Mouse (Mus musculus): Measurements from ENCODE around the gene Pik3r1.

Pik3r1 gene

DNA sequence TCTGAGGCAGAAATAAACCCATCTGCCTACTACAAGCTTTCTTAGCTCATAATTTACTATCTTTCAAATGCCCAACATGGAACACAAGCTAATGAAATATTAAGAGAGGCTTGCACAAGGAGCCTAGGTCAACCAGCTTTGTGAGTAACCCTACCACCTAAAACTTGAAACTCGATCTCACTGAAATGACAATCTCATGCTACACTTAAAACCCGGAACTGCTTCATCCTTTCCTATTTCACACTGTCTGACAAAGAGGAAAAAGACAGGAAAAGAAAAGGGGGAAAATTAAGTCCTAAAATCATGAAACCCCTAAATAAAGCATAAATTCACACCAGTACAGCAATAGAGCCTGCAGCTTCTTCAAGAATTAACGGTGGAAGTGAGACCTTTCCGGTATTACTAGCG lies 1.4 kb downstream of the Pik3r1 start:
- DNase-seq (ENCODE audit: low spot score), result no peak

DNA sequence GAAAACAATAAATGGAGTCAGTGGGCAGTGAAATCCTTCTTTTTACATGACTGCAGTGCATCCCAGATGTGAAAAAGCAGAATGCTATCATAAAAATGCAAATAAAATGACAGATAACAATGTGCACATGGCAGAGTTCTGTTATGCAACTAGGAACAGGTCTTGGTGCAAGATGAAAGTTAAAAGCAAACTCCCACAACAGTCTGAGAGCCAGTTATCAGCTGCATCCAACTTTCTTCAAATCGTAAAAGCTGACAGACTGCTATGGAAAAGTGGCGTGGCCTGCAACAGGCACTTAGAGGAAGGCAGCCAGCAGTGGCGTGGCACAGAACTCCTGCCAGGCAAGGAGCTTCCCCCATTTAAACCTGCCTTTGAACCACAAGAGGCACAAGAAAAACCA lies 2.0 kb downstream of the Pik3r1 start:
- no peak for DNase-seq (ENCODE audit: low spot score)

DNA sequence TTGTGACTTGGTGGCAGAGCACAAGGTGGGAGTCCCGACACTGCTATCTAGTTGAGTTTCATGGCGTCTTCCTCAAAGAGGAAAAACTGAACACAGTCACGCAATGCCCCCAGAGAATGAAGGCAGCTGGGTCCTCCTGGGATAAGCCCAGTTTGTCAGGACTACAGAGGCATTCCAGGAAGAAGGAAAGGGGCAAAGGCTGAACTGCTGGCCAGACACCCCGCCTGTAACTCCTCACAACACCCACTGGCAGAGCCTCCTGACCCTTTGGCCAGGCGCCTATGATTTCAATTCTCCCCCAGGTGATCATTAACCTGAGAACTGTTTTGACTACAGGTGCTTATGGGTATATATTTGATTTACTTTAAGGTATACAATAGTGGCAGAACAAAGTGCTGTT lies 3.9 kb downstream of the Pik3r1 start:
- DNase-seq (ENCODE audit: low spot score), result no peak

DNA sequence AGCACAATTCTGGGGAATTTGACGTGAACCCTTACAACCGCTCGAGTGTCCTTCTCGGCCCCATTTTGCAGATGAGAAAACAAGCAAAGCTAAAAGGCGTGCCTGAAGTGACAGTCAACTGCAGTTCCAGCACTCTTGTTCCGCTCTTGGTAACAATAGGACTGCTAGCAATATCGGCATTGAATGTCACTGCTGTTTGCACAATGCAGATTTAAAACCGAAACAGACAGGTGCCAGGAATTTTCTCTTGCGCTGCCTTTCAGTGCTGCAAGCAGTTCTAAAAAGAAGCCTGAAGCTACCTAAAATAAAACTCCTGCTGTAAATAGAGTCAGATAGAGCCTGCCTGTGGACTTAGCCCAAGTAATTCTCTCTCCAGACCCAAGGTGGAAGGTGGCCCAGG lies 4.3 kb downstream of the Pik3r1 start:
- no peak for DNase-seq (ENCODE audit: low spot score)

DNA sequence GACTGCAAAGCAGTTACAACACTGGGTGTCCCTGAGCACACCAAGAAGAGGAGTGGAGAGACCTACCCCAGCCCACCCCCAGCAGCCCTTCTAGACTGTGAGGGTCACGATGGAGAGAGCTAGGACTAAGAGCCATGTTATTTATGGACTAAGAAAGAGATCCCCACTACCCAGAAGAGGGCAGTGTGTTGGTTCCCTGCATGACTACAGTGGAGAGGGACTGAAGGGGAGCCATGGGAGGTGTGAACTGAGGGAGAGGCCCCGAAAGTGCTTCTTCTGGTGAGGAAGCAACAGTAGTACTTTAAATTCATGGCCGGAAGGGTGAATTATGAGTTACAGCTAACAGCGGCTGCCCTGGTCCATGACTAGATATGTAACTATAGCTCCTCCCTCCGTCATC lies 4.9 kb downstream of the Pik3r1 start:
- DNase-seq (ENCODE audit: low spot score), result no peak

DNA sequence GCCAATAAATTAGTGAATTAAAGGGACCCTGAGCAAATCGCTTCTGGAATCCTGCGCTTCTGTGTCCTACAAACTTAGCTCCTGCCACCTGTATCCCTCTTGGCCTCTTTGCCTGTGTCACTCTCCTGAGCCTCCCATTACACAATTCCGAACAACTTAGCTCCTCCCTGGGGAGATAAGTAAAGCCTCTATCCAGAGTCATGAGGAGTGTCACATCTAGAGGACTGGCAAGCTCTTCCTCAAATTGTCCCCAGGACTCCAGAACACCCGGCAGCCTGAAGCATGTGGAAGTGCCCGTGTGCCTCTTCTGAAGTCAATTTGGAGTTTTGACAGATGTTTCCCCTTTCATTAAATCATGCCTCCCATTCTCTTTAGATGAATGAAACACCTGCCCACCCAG lies 6.4 kb downstream of the Pik3r1 start:
- no peak for DNase-seq (ENCODE audit: low spot score)

DNA sequence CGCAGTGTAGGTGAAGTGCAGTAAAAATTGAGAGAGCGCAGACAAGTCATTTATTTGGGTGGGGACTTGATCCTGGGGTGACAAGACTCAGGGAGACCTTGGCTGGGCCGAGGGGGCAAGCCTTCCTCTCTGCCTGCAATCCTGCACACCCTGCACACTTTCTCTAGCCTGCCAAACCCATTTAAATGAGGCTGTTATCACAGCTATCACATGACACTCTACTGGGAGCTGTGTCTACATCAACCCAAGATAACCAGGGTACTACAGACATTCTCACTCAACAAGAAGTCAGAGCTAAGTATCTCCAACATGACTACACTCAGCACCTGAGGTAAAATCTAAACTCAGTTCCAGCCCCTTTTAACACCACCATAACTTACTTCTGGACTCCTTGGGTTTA lies 7.1 kb downstream of the Pik3r1 start:
- DNase-seq (ENCODE audit: low spot score), result no peak

DNA sequence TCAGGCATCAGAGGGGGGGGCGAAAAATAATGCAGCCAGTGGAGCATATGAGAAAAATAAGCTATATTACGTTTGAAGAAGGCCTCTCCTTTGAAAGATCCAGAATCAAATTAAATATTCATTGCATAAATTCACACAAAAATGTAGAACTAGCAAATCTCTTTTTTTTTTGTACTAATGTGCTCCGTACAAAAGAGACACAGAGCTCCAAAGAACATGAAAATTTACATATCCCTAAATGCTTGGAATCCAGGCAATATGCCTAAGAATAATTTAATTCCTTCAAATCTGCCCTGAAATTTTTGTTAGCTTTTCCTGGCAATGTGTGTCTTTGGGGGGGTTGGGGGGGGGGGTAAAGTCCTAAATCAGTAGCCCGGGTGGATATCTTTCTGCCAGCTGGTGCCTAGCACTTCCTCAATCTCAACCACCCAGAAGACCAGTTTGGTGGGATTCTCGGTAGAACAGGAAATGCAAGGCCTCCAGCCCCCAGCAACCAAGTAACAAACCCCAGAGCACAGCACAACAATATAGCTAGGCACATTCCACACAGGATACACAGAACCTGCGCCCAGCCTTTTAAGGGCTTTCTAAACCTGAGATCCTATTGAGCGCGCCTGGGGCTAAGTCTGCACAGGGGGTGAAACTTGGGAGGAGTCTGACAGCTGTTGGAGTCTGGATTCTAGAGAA lies 7.9 kb downstream of the Pik3r1 start:
- no peak for DNase-seq (ENCODE audit: low spot score)

DNA sequence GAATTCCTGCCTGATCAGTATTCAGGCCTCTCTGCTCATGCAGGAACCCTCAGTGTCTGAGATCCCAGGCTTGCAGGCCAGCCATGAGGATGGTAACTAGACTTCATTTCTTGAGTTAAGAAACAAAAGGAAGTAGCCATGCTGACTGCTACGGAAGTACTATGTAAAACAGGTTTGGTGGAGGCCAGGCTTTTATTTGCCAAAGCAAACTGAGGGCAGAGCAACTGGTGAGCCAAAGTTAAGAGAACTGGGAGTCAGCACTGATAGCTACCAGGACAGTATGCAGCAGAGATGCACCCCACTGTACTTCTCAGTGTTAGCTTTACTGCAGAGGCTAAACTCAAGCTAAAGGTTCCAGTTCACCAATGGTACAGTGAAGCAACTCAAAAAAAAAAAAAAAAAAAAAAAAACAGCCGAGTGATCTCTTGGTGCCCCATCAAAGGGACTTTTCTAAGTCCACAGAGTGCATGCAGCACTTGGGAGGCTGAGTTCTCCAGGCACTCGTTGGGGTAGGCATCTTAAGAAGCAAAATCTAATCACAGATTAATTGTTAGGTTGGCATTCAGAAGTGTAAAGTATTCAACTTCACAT lies 8.6 kb downstream of the Pik3r1 start:
- DNase-seq (ENCODE audit: low spot score), result no peak

DNA sequence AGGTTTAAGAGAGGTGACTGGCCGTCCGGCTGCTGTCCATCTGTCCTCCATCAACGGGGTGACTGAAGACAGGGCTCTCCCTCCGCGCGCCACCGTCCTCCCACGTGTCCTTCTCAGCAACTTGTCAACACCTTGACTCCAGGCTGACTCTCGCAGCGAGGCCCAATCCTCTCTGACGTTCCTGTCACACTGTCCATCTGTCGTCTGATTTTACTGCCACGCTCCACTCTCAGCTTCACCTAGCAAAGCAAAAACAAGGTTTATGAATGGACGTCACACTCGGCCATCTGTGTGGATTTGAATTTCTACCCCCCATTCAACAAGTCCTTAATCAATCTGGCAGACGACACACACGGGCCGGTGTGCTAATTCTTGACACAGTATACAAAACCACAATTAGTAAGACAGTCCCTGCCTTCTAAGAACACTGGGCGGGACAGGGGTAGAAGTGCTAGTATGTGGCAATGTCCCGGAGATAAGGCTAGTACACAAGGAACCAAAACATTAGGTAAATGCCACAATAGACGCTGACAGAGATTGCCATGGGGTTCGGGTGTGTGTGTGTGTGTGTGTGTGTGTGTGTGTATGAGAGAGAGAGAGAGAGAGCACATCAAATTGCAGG lies 10.1 kb downstream of the Pik3r1 start:
- no peak for DNase-seq (ENCODE audit: low spot score)

DNA sequence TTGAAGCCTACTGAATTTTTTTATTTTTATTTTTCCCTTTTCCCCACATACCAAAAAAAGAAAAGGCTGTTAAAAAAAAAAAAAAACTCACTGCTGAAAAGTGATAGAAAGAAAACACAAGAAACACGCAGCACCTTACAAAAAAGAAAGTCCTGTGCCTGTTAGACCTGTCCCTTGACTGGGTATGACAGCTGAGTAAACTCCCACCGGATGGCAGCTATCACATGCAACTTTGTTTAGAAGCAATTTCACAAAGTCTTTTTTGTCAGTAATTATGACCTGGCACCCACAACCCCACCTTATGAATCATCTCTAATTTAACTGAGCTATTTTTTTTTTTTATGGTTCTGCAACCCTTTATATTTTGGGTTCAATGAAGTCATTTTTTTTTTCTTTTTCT lies 12.8 kb downstream of the Pik3r1 start:
- DNase-seq (ENCODE audit: low spot score), result no peak

DNA sequence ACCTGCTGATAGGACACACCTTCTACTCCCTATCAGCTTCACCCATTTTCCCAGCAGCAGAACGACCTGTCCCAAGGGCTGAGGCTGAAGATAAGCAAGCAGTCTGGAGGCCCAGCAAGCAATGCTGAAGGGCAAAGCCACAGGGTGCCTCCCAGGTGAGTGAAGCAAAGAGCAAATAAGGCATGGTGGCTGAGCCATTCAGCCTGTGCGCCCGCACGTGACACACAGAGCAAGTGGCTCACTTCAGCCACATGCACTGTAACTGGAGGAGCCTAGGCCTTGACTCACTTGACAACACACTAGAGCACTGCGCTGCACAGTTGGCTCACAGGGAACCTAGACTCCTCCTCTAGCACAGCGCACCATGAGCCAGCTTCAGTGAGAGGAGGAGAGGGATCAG lies 14.4 kb downstream of the Pik3r1 start:
- DNase-seq (ENCODE audit: low spot score), result no peak

DNA sequence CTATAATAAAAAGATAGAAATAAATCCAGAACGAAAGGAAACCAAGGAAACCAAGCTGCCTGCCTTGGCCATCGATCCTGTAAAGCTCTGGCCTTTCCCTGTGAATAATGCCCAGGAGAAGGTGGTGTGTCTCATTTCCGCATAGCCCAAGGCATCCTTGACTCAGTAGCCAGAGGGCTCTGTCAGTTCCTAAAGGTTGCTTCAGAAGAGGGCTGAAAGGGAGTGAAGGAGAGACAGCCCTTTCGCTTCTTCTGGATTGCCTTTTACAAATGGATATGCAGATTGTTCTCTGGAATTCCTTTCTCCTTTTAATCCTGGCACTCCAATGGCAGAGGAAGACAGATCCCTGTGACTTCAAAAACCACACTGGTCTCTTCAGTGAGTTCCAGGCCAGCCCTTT lies 16.2 kb downstream of the Pik3r1 start:
- DNase-seq (ENCODE audit: low spot score), result no peak

DNA sequence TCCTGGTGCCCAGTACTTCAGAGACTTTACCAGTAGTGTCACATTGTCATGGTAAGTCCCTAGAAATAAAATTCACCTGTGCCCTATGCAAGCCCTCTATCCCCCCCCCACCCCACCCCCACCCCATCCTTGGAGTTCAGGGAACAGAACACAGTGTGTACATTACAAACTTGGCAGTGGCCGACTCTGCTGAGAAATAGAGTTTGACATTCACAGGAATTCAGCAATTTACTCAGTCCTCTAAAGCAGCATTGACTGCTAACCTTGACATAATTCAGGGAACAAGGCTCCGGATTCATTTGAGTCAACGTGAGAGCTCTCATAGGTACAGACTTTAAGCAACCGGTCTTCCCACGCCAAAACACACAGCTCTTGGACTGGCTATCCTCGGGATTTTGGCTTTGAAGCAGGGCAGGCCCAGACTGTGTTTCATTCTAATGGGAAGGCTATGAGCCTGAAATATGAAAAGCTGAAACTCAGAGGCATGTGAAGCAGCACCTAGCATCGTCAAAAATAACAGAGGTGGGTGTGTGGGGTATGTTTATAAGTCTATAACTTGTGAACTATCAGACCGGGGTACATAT lies 21.9 kb downstream of the Pik3r1 start:
- no peak for DNase-seq (ENCODE audit: low spot score)

DNA sequence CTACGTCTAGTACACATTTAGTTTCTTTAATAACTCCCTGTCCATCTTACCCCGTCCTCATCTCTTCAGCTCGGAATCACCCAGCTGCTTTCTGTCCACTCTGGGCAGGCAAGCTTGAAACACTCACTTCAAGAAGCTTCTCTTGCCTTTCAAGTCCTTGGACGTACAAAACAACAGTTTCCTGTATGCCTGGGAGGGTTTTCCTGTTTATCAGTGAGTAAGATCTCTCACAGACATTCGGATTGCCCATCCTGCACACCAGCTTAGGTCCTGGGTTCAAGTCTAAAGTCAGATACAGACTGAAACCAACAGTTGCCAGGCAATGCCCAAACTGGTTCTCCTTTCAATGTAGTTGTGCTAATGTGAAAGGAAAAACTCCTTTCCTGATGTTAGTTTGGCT lies 23.1 kb downstream of the Pik3r1 start:
- no peak for DNase-seq (ENCODE audit: low spot score)

DNA sequence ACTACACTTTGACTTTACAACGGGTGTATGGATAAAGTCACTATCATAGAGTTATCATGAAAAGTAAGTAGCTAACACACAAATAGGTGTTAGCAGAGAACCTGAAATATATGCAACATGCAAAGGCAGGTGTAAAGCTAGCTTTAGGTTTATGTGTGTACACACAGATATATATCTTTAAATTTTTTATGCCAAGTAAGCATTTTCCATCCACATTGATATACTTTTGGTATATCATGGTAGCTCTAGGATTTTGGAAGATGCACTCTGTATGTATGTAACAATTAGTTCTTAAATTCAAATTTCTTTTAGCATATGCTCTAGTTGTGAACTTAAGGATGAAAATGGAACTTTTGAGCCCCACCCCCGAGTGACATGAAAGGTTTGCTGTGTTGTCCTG lies 24.0 kb downstream of the Pik3r1 start:
- DNase-seq (ENCODE audit: low spot score), result no peak

DNA sequence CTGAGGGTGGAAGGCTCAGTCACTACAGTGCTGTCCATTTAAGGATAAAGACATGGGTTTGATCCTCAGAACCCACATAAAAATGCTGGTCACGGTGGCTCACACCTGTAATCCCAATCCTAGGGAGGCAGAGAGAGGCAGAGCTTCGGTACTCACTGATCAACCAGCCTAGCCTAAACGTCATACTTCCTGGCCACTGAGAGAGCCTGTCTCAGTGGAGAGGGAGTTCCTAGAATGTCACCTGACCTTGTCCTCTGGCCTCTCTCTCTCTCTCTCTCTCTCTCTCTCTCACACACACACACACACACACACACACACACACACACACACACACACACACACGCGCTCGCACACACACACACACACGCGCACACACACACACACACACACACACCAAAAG lies 24.8 kb downstream of the Pik3r1 start:
- DNase-seq (ENCODE audit: low spot score), result no peak

DNA sequence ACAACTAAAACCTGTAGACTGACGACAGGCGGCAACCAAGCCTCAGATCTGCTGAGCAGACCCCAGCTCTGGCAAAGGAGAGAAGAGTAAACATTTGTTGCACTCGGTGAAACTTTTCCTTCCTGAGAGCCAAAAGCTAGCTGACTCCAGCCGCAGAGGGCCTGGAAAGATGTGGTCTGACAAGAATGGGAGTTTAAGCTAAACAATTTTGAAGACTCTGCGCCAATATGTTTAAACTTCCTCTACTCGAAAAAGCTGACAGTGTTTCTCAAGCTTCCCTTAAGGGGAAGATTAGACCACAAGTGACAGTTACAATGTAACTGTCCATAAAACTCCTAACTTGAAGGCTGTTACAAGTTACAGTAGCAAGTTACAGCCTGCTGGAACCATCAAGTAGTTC lies 25.4 kb downstream of the Pik3r1 start:
- no peak for DNase-seq (ENCODE audit: low spot score)

DNA sequence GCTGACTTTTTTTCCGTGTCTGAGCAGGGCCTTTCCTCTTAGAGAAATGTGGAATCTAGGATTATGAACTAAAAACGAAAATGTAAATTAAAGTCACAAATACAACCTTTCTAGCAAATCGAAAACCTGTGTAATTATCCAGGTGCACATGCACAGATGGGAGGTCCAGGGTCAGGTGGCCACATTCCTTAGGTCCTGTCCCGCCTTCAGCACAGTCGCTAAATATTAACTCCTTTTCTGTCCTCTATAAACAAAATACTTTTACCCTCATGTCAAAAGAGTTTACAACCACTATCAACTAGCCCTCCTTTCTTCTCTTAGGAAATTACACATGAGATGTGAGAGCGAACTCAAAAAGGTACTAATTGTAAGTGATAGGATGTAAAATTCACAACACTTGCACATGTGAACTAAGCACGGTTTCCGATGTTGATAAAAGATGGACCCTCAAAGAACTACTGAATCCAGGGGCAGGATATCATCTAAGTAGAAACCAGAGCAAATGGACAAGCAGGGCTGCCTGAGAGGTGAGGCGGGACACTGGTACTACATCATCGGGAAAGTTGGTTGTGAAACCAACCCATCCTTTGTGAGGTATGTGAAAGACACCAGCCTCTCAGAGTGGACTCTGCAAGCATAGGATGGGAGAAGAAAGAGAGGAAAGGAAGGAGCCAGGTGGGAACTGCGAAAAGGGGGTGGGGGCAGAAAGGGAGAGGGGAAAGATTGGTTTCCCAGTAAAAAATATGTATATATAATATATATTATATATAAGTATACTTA lies 26.3 kb downstream of the Pik3r1 start:
- no peak for DNase-seq (ENCODE audit: low spot score)

DNA sequence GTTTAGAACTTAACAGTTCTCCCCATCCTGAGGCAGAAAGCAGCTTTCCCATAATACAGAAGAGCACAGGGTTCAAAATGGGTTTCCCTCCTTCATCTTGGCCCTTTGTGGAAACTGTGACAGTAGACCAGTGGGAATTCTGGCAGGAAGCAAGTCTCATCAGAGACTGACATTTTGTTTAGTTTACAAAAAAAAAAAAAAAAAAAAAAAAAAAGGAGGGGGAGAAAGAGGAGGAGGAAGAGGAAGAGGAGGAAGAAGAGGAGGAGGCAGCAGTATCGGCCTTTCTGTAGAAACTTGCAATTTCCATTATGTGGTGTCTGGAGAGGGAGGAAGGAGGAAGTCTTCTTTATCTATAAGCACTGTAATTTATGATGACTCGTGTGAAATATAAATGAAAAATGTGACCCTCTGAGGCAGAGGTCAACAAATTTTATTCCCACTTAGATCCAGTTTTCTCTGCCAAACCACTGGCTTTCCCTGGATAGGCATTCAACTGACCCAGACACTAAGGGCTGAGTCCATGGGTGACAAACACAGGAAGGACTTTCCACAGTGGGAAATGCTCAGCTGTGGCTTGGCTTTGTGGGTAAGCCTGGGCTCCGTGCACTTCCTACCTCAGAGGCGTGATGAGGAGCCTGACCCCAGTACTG lies 28.2 kb downstream of the Pik3r1 start:
- DNase-seq (ENCODE audit: low spot score), result no peak

DNA sequence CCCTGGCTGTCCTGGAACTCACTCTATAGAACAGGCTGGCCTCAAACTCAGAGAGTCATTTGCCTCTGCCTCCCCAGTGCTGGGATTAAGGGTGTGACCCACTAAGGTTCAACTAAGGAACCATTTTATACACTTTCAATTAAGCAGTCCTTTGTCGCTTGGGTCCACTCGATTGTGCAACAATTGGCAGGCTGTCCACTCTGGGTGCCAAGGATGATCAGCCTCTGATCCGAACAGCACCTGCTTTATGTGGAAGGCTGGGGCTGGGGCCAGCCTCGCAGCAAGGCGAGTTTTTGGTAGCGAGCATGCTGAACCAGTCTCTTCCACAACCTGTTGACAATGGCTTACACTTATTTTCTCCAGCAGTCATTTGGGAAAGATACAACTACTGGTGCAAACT lies 29.2 kb downstream of the Pik3r1 start:
- DNase-seq (ENCODE audit: low spot score), result no peak

Measured in ovary, adult 18-20 months (tissue).